ENCODE assay signal across 8 mouse cellular contexts in genomic region chr6:86522001-86522911, GRCm38 (mm10). TPM values are rescaled to one million over a fixed set of nuclear protein-coding genes. Genes with fewer than 3 reads are reported as not detected.
DNase-seq lines count a peak whose midpoint lies in the region; ATAC-seq and TF ChIP-seq lines count a peak whose summit lies in the region.
"Had no signal": no experiment of that assay in that cellular context is flagged by ENCODE, and none has a peak within 500 bp of the region (broad histone marks: within the 10 kb centered on the region; RNA-seq: fewer than 3 reads in every experiment).

No protein-coding gene starts in this region.

- WGBS in lung, embryonic 14.5 days: 78% methylated on average over 5 of the region's 5 CpGs
- 78% methylated on average over 5 of the region's 5 CpGs for WGBS in forebrain, embryonic 14.5 days
- 67% methylated on average over 5 of the region's 5 CpGs for WGBS in liver, embryonic 13.5 days (ENCODE audit: insufficient replicate concordance)

- no peak for TF ChIP-seq CTCF in lung, embryonic 14.5 days (IDR thresholded peaks at IDR 0.05; ENCODE audit: low read depth)

- peak overlapping the region; percentile 5; the same call in 1 of the 2 replicates for H3K27ac ChIP-seq in lung, embryonic 14.5 days (ENCODE audit: low read depth)
- no peak overlapping the region for H3K27ac ChIP-seq in forebrain, embryonic 14.5 days (ENCODE audit: low read depth, low read length)
- H3K27ac ChIP-seq in liver, embryonic 13.5 days: peak overlapping the region; percentile 80
- H3K27ac ChIP-seq: macrophage had no signal

- no peak for ATAC-seq in lung, embryonic 14.5 days (ENCODE audit: insufficient read depth)
- ATAC-seq in forebrain, embryonic 14.5 days: no peak
- ATAC-seq in liver, embryonic 13.5 days (ENCODE audit: low read depth): no peak

- peak overlapping the region; percentile 99; the same call in 1 of the 2 replicates for H3K4me3 ChIP-seq in lung, embryonic 14.5 days (ENCODE audit: low read depth, low read length)
- peak overlapping the region; percentile 99; the same call in 1 of the 2 replicates for H3K4me3 ChIP-seq in forebrain, embryonic 14.5 days (ENCODE audit: low read depth, low read length)
- peak overlapping the region; percentile 95 for H3K4me3 ChIP-seq in liver, embryonic 13.5 days (replicated peaks)

- H3K27me3 ChIP-seq in lung, embryonic 14.5 days (ENCODE audit: insufficient read depth, low read length): no peaks in the 10 kb centered on the region
- H3K27me3 ChIP-seq in forebrain, embryonic 14.5 days (replicated peaks; ENCODE audit: control insufficient read depth, insufficient read depth, low read length): no peaks in the 10 kb centered on the region
- H3K27me3 ChIP-seq in liver, embryonic 13.5 days: no peaks in the 10 kb centered on the region

- H3K36me3 ChIP-seq in lung, embryonic 14.5 days (ENCODE audit: insufficient read depth): peaks cover 26% of the 10 kb centered on the region
- H3K36me3 ChIP-seq in forebrain, embryonic 14.5 days (ENCODE audit: control insufficient read depth, insufficient read depth, low read length): peaks cover 17% of the 10 kb centered on the region
- peaks cover 29% of the 10 kb centered on the region for H3K36me3 ChIP-seq in liver, embryonic 13.5 days

- H3K4me2 ChIP-seq in lung, embryonic 14.5 days: peak overlapping the region; percentile 82
- H3K4me2 ChIP-seq in forebrain, embryonic 14.5 days (ENCODE audit: low read length): peak overlapping the region; percentile 86; the same call in 1 of the 2 replicates
- peak overlapping the region; percentile 84 for H3K4me2 ChIP-seq in liver, embryonic 13.5 days

- DNase-seq in lung, embryonic 14.5 days: peak; percentile 29
- DNase-seq in lung, postnatal 14 days: no peak
- no peak for DNase-seq in forebrain, embryonic 14.5 days (ENCODE audit: low spot score)
- DNase-seq in liver, embryonic 13.5 days: no peak
- peak; percentile 29 for DNase-seq in thymus, postnatal 25 days
- DNase-seq in gastrocnemius, adult 18-20 months (ENCODE audit: low spot score): no peak
- DNase-seq in adrenal gland, adult 18-20 months (ENCODE audit: low spot score in 2 of 2): no peak

- H3K9me3 ChIP-seq in lung, embryonic 14.5 days (ENCODE audit: low read depth, low read length): no peaks in the 10 kb centered on the region
- H3K9me3 ChIP-seq in forebrain, embryonic 14.5 days (replicated peaks; ENCODE audit: control insufficient read depth, low read length): no peaks in the 10 kb centered on the region
- H3K9me3 ChIP-seq in liver, embryonic 13.5 days (replicated peaks): no peaks in the 10 kb centered on the region

- H3K4me1 ChIP-seq in lung, embryonic 14.5 days (ENCODE audit: insufficient read depth): peaks cover 6% of the 10 kb centered on the region; the same call in 1 of the 2 replicates
- peaks cover 12% of the 10 kb centered on the region for H3K4me1 ChIP-seq in forebrain, embryonic 14.5 days (ENCODE audit: control insufficient read depth, insufficient read depth, low read length)
- H3K4me1 ChIP-seq in liver, embryonic 13.5 days (replicated peaks): peaks cover 25% of the 10 kb centered on the region

- H3K9ac ChIP-seq in lung, embryonic 14.5 days: no peak overlapping the region
- H3K9ac ChIP-seq in forebrain, embryonic 14.5 days (ENCODE audit: low read length): peak overlapping the region; percentile 91; the same call in 1 of the 2 replicates
- peak overlapping the region; percentile 48 for H3K9ac ChIP-seq in liver, embryonic 13.5 days

RNA-seq across cellular contexts. Expression of gene Pcbp1, which starts 3.9 kb away (rescaled TPM):
- polyA plus RNA-seq in lung, embryonic 14.5 days (2014; fragmentation: Nextera tagmentation; extraction: Ambion mirVana): 552 and 588 TPM in 2 replicates
- 176 and 206 TPM in 2 replicates for polyA plus RNA-seq in forebrain, embryonic 14.5 days (2014; fragmentation: Nextera tagmentation; extraction: Ambion mirVana)
- polyA plus RNA-seq in liver, embryonic 13.5 days (2015; fragmentation: Nextera tagmentation; extraction: Ambion mirVana): 327 and 339 TPM in 2 replicates
- 100 to 1,000 TPM; 114 to 128 TPM for total RNA-seq in gastrocnemius, adult 18-20 months (2021)
- total RNA-seq in adrenal gland, adult 18-20 months (2021): 100 to 1,000 TPM; 331 to 339 TPM

Comparison
In these comparisons a context has a peak if more than half of its experiments do, and no peak if none do; other contexts are left out.
1. DNase-seq: peak in lung, embryonic 14.5 days (single experiment) and thymus, postnatal 25 days (single experiment); none in lung, postnatal 14 days (single experiment), forebrain, embryonic 14.5 days (single experiment), liver, embryonic 13.5 days (single experiment), gastrocnemius, adult 18-20 months (single experiment) and adrenal gland, adult 18-20 months (0 of 2).
2. Peak in every context shown above with its lines, with median percentiles within 50 percentile points of each other: H3K4me2 ChIP-seq and H3K4me3 ChIP-seq.